19 mouse cellular contexts compared by ENCODE assay signal in the genomic region with DNA sequence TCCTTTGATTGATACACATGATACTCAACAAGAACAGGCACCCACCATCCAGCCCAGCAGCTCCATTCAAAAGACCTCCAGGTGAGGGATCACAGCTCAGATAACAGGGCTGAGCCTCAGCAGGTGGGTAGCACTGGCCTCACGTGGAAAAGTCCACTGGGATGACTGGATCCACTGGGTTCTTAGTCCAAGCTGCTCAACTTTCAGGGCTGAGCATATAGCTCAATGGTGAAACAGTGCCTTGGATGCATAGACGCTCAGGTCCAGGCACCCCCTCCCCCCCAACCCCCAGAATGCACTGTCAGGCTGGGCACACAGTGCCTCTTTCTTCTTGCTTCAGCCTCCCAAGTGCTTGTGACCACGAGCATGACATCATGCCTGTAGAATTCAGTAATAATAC. TPM values are rescaled to one million over a fixed set of nuclear protein-coding genes. Genes with fewer than 3 reads are reported as not detected.
DNase-seq lines count a peak whose midpoint lies in the region; TF ChIP-seq lines count a peak whose summit lies in the region.
"Had no signal": no experiment of that assay in that cellular context is flagged by ENCODE, and none has a peak within 500 bp of the region (broad histone marks: within the 10 kb centered on the region; RNA-seq: fewer than 3 reads in every experiment).

No protein-coding gene starts in this region.

- dilution Hi-C loops in CH12.LX (cut with MboI; ENCODE audit: extremely low pct_ligation_motif_present, extremely low pct_unique_long_range_greater_than_20kb, low sequenced_read_pairs) = no loop called here

- no peak overlapping the region for H3K27ac ChIP-seq in CH12.LX (ENCODE audit: insufficient read depth, low read depth)
- H3K27ac ChIP-seq: embryonic facial prominence, embryonic 13.5 days; forebrain, embryonic 13.5 days; forebrain, embryonic 15.5 days had no signal

- H3K4me2 ChIP-seq in CH12.LX (ENCODE audit: insufficient read depth, low read depth, poor library complexity, severe bottlenecking) = no peak overlapping the region
- H3K4me2 ChIP-seq: embryonic facial prominence, embryonic 13.5 days; forebrain, embryonic 13.5 days; forebrain, embryonic 15.5 days had no signal

- no peak for TF ChIP-seq CTCF in CH12.LX (conservative IDR thresholded peaks at IDR 0.05 in 1 of 2, IDR thresholded peaks at IDR 0.05 in 1 of 2; ENCODE audit: low read depth in 2 of 2, low read length in 2 of 2)

- no peak for TF ChIP-seq RAD21 in CH12.LX (IDR thresholded peaks at IDR 0.05; ENCODE audit: low read depth, low read length)

- TF ChIP-seq EP300 in CH12.LX (IDR thresholded peaks at IDR 0.05; ENCODE audit: low read length) = no peak

- H3K36me3 ChIP-seq in CH12.LX (replicated peaks in 1 of 2; ENCODE audit: control insufficient read depth in 1 of 2, insufficient read depth in 1 of 2, low read length in 1 of 2) = peaks cover 21 to 45% of the 10 kb centered on the region in 2 experiments
- H3K36me3 ChIP-seq: forebrain, embryonic 15.5 days; G1E had no signal

- peaks cover 5 to 28% of the 10 kb centered on the region in 2 experiments for H3K4me1 ChIP-seq in CH12.LX (ENCODE audit: control insufficient read depth in 1 of 2, insufficient read depth in 2 of 2)
- H3K4me1 ChIP-seq: embryonic facial prominence, embryonic 13.5 days; forebrain, embryonic 13.5 days; forebrain, embryonic 15.5 days had no signal

- H3K9ac ChIP-seq in CH12.LX (ENCODE audit: insufficient read depth, low read depth) = no peak overlapping the region
- H3K9ac ChIP-seq: embryonic facial prominence, embryonic 13.5 days; forebrain, embryonic 13.5 days; forebrain, embryonic 15.5 days; forebrain, postnatal 0 days had no signal

- H3K4me3 ChIP-seq in CH12.LX (replicated peaks in 1 of 3; ENCODE audit: low read depth in 2 of 3, low read length in 2 of 3, poor library complexity in 1 of 3) = no peak overlapping the region
- H3K4me3 ChIP-seq: embryonic facial prominence, embryonic 13.5 days; forebrain, embryonic 13.5 days; forebrain, embryonic 15.5 days had no signal

- peak; percentile 66 for DNase-seq in heart, adult 11 months
- DNase-seq in heart, postnatal 4 days = no peak
- no peak for DNase-seq in CH12.LX (ENCODE audit: extremely low read depth)
- DNase-seq in Muller cell, postnatal 12 days (ENCODE audit: inconsistent ontology term) = peak; percentile 35
- no peak for DNase-seq in kidney, adult 11 months
- no peak for DNase-seq in gastrocnemius, postnatal 4 days (ENCODE audit: low spot score in 2 of 2)
- DNase-seq: adrenal gland, adult 2 months; adrenal gland, postnatal 10 days; adrenal gland, postnatal 25 days; cerebellum, adult 11-12 months; cerebellum, adult 2 months; cerebellum, adult 9-10 months; cerebellum, postnatal 10 days; cerebellum, postnatal 25 days; forebrain, postnatal 0 days had no signal

- no peak for TF ChIP-seq POLR2A in CH12.LX (IDR thresholded peaks at IDR 0.05; ENCODE audit: low read depth, low read length)

- H3K27me3 ChIP-seq in CH12.LX (replicated peaks) = no peaks in the 10 kb centered on the region
- H3K27me3 ChIP-seq: embryonic facial prominence, embryonic 13.5 days; forebrain, embryonic 13.5 days; forebrain, embryonic 15.5 days had no signal

- H3K79me2 ChIP-seq in CH12.LX (replicated peaks; ENCODE audit: control insufficient read depth, extremely low read depth, insufficient read depth, poor library complexity, severe bottlenecking) = no peaks in the 10 kb centered on the region

- H3K9me3 ChIP-seq in CH12.LX (replicated peaks; ENCODE audit: low read length) = no peaks in the 10 kb centered on the region
- H3K9me3 ChIP-seq: embryonic facial prominence, embryonic 13.5 days; forebrain, embryonic 13.5 days; forebrain, embryonic 15.5 days; G1E had no signal

- in situ Hi-C loops in CH12.LX (cut with MboI; ENCODE audit: low pct_ligation_motif_present, low pct_unique_long_range_greater_than_20kb, low sequenced_read_pairs) = loop anchor here (10.0 kb wide), 1 partner anchor 168 kb away; no protein-coding TSS in a partner anchor

TF ChIP-seq in CH12.LX, 34 proteins besides CTCF, POLR2A, EP300 and RAD21:
- TF ChIP-seq MYC (IDR thresholded peaks at IDR 0.05; ENCODE audit: low read depth, low read length) (no peak), RCOR1 (conservative IDR thresholded peaks at IDR 0.05; ENCODE audit: low read depth, low read length) (no peak), CHD2 (IDR thresholded peaks at IDR 0.05; ENCODE audit: low read length) (no peak), MEF2A (IDR thresholded peaks at IDR 0.05; ENCODE audit: borderline replicate concordance, low read depth, low read length) (0 out of 2 replicates have a peak, but pooled peaks have one; percentile 16), TCF12 (IDR thresholded peaks at IDR 0.05; ENCODE audit: low read depth, low read length) (no peak)

RNA-seq across cellular contexts. Expression of a gene that starts 16.2 kb away (rescaled TPM):
- 10 to 100 TPM; 11.4 to 12.1 TPM for total RNA-seq in heart, postnatal 4 days (2021)
- total RNA-seq in CH12.LX (2012; rRNA removed) (14.9 and 19.3 TPM in 2 replicates), CH12.LX (2014; rRNA removed) (16.6 and 20.1 TPM in 2 replicates)
- 14.4 and 15.3 TPM in 2 replicates for polyA plus RNA-seq in CH12.LX (2012; ENCODE audit: insufficient read length, low read depth)
- total RNA-seq in gastrocnemius, postnatal 4 days (2021) = 1 to 10 TPM; 4.4 to 5.2 TPM

RNA-seq across cellular contexts. Expression of a gene that starts 24.9 kb away (rescaled TPM):
- total RNA-seq in heart, postnatal 4 days (2021) = 10 to 100 TPM; 57.1 to 59.1 TPM
- 17.3 and 21.7 TPM in 2 replicates for total RNA-seq in CH12.LX (2012; rRNA removed)
- total RNA-seq in CH12.LX (2014; rRNA removed) = 18.0 and 23.1 TPM in 2 replicates
- polyA plus RNA-seq in CH12.LX (2012; ENCODE audit: insufficient read length, low read depth) = 43.7 and 51.9 TPM in 2 replicates
- 10 to 100 TPM; 50.9 to 66.8 TPM for total RNA-seq in gastrocnemius, postnatal 4 days (2021)

RNA-seq across cellular contexts. Expression of a gene that starts 54.2 kb away (rescaled TPM):
- total RNA-seq in heart, postnatal 4 days (2021) = under 1 TPM; 0.74 to 0.98 TPM
- total RNA-seq in CH12.LX (2012; rRNA removed) (0.04 and 0.17 TPM in 2 replicates), CH12.LX (2014; rRNA removed) (not detected in 2 replicates)
- 0.16 and 0.50 TPM in 2 replicates for polyA plus RNA-seq in CH12.LX (2012; ENCODE audit: insufficient read length, low read depth)
- total RNA-seq in gastrocnemius, postnatal 4 days (2021) = 1 to 10 TPM in 1 of 2 experiments, under 1 TPM in 1; 0.86 to 1.0 TPM
- polyA plus RNA-seq: G1E had no signal

Comparison
In these comparisons a context has a peak if more than half of its experiments do, and no peak if none do; other contexts are left out.
1. DNase-seq: peak in heart, adult 11 months (single experiment) and Muller cell, postnatal 12 days (single experiment); none in heart, postnatal 4 days (single experiment), CH12.LX (single experiment), kidney, adult 11 months (single experiment) and gastrocnemius, postnatal 4 days (0 of 2).